Mouse (Mus musculus) forebrain, embryonic 13.5 days (tissue): ENCODE results near the gene Tpbpb. TPM values are rescaled to one million over a fixed set of nuclear protein-coding genes. Genes with fewer than 3 reads are reported as not detected.
"Not testable (repeated sequence)": the region's sequence is repeated elsewhere in the genome, so short reads cannot be mapped to it uniquely, and the experiment has no call there.

Source experiments
- ATAC-seq: fragments of 200-750 bp; cut with Nextera tagmentation; 2 replicates; pipeline ENCODE4 v1.8.0; 2017
- H3K27ac ChIP-seq: fragments of 300-500 bp; sonication (generic); 2 replicates; pipeline ENCODE4 v1.5.1; 2015; ENCODE audit warnings: inconsistent platforms, mild to moderate bottlenecking, moderate library complexity
- H3K27me3 ChIP-seq: fragments of 300-500 bp; sonication (generic); 2 replicates; pipeline ENCODE4 v1.6.1; 2015; ENCODE audit warnings: mild to moderate bottlenecking, inconsistent platforms
- H3K36me3 ChIP-seq: fragments of 300-500 bp; sonication (generic); 2 replicates; pipeline ENCODE4 v1.6.1; 2015; ENCODE audit warnings: mild to moderate bottlenecking, inconsistent platforms; ENCODE audit not compliant: poor library complexity, severe bottlenecking
- H3K4me1 ChIP-seq: fragments of 300-500 bp; sonication (generic); 2 replicates; pipeline ENCODE4 v1.6.1; 2015; ENCODE audit warnings: inconsistent platforms
- H3K4me2 ChIP-seq: fragments of 300-500 bp; sonication (generic); 2 replicates; pipeline ENCODE4 v1.6.1; 2015; ENCODE audit warnings: inconsistent platforms, mild to moderate bottlenecking, moderate library complexity
- H3K4me3 ChIP-seq: fragments of 300-500 bp; sonication (generic); 2 replicates; pipeline ENCODE4 v1.5.1; 2015; ENCODE audit warnings: mild to moderate bottlenecking, inconsistent platforms
- H3K9ac ChIP-seq: fragments of 300-500 bp; sonication (generic); 2 replicates; pipeline ENCODE4 v1.6.1; 2015; ENCODE audit warnings: mild to moderate bottlenecking, inconsistent platforms
- H3K9me3 ChIP-seq: fragments of 300-500 bp; sonication (generic); replicated peaks from 2 replicates; pipeline ENCODE4 v1.6.1; 2016; ENCODE audit warnings: inconsistent platforms
- WGBS: fragments of 180-500 bp; shearing (Covaris S2); methylation state at CpG from one replicate; pipeline ENCODE4 v1.1.7; 2015; 5-methylcytosine and 5-hydroxymethylcytosine counted together
- polyA plus RNA-seq: library from polyadenylated mRNA; unstranded; fragments of >200 nt; fragmentation: Nextera tagmentation; extraction: Ambion mirVana; gene quantifications from 2 replicates; pipeline ENCODE4 v1.2.1, GENCODE M21; 2015

Tpbpb gene
- not detected in 2 replicates for polyA plus RNA-seq

DNA sequence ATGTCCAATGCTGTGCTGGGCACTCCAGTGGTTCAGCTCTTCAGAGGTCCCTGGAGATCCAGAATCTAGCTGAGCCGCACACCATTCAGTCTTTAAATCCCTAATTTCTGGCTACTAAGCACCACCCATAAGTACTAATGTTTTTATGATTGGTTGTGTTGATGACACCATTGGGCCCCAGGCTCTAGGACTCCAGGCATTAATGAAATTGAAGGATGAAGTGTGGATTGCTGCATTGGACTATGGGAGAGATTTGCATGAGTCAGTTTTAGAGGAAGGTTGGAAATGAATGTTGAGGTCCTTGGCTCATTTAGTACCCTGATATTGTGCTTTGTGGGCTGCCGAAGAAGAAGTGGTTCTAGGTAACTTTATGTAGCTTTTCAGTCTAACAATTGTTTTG, at the start of gene Tpbpb:
Tpbpb (minus strand) TSS at position 101 of the 400 bp plus-strand sequence.
- H3K4me2 ChIP-seq, H3K4me1 ChIP-seq, H3K9ac ChIP-seq, H3K27ac ChIP-seq, H3K36me3 ChIP-seq, H3K4me3 ChIP-seq, H3K27me3 ChIP-seq, ATAC-seq: not testable (repeated sequence)
- H3K9me3 ChIP-seq, result peaks cover 23% of the 10 kb centered on the region
- WGBS, result 93% methylated on average over 2 of the region's 2 CpGs

GRCm38 (mm10) chr13:60941884-60942283, 37.2 kb upstream of the Tpbpb start, which contains the start of gene Tpbpa:
Gene Tpbpa (minus strand): TSS chr13:60941984.
- not testable (repeated sequence) for H3K27me3 ChIP-seq, H3K9ac ChIP-seq, ATAC-seq, H3K4me3 ChIP-seq, H3K4me1 ChIP-seq, H3K4me2 ChIP-seq, H3K36me3 ChIP-seq, H3K27ac ChIP-seq
- H3K9me3 ChIP-seq, result peaks cover 14% of the 10 kb centered on the region
- 81% methylated on average over 3 of the region's 3 CpGs for WGBS

DNA sequence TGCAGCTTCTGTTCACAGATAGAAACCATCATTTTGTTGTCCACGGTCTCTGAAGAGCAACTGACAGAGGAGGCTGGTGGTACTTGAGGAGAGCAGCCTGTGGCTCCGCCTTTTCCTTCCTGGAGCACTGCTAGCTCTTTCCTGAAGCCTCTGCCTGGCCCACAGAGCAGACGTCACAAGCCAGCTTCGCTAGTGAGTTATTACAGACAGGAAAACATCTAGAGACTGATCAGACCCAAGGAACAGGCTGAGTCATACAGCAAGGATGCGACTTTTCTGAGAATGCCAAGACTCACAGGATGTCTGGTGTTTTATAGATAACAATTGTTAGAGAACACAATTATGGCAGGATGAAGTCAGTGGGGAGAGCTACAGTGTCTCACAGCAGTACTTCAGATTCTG, 31.8 kb upstream of the Tpbpb start, which contains the start of the genes Gm49391 and Ctla2a:
Gm49391 (minus strand) TSS at position 72 of the 402 bp plus-strand sequence.
Ctla2a (minus strand) TSS at position 126 of the 402 bp plus-strand sequence.
- peaks cover 21% of the 10 kb centered on the region for H3K9me3 ChIP-seq
- no peaks in the 10 kb centered on the region for H3K4me1 ChIP-seq
- no peaks in the 10 kb centered on the region for H3K36me3 ChIP-seq
- H3K4me2 ChIP-seq, result no peak within 1 kb of the TSS
- no peak within 1 kb of the TSS for H3K27ac ChIP-seq
- no peak for ATAC-seq
- H3K4me3 ChIP-seq, result no peak within 1 kb of the TSS
- no peaks in the 10 kb centered on the region for H3K27me3 ChIP-seq
- H3K9ac ChIP-seq, result no peak within 1 kb of the TSS
- 65% methylated on average over 5 of the region's 5 CpGs for WGBS

DNA sequence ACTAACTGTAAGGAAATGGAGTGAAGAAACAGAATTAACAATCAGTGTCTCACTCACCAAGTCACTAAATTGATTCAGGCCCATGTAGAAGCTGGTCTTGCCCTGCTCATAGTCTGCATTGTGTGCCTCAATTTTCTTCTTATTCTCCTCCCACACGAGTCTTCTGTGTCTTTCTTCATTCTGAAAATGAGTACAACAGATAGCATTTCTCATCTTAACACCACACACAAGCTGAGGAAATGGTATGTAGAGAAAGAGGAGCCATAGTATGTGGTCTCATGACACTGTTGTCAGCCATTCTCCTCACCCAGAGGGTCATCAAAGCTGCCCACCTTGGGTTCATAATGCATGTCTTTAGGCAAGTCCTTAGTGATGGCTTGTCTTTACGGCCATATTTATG, 30.8 kb upstream of the Tpbpb start, which contains the start of gene Gm49393:
Gm49393 (minus strand) TSS at position 101 of the 400 bp plus-strand sequence.
- H3K4me1 ChIP-seq, result not testable (repeated sequence)

GRCm38 (mm10) chr13:60897328-60897727, 7.4 kb downstream of the Tpbpb start, which contains the start of gene Ctla2b:
Gene Ctla2b (minus strand): TSS chr13:60897447.
- no peaks in the 10 kb centered on the region for H3K27me3 ChIP-seq
- no peak within 1 kb of the TSS for H3K9ac ChIP-seq
- no peak within 1 kb of the TSS for H3K4me2 ChIP-seq
- 87% methylated on average over 3 of the region's 3 CpGs for WGBS
- H3K36me3 ChIP-seq, result no peaks in the 10 kb centered on the region
- no peak for ATAC-seq
- H3K27ac ChIP-seq, result no peak within 1 kb of the TSS
- H3K4me3 ChIP-seq, result no peak within 1 kb of the TSS
- no peaks in the 10 kb centered on the region for H3K4me1 ChIP-seq
- H3K9me3 ChIP-seq, result peaks cover 9% of the 10 kb centered on the region

More for the DNA sequence above, 30.8 kb upstream of the Tpbpb start, which contains the start of gene Gm49393:
- not testable (repeated sequence) for H3K36me3 ChIP-seq, H3K4me3 ChIP-seq, H3K27me3 ChIP-seq, H3K9ac ChIP-seq, H3K27ac ChIP-seq, H3K4me2 ChIP-seq, ATAC-seq
- H3K9me3 ChIP-seq, result peaks cover 17% of the 10 kb centered on the region
- WGBS, result 80% methylated on average over 2 of the region's 2 CpGs

- 94% methylated on average over 7 of the region's 8 CpGs for WGBS
- H3K9ac ChIP-seq, H3K4me3 ChIP-seq, H3K4me2 ChIP-seq, H3K36me3 ChIP-seq, ATAC-seq, H3K27ac ChIP-seq, H3K4me1 ChIP-seq, H3K27me3 ChIP-seq, H3K9me3 ChIP-seq: not testable (repeated sequence)
These were observed 7.9 kb downstream of the Tpbpb start, which contains the start of gene Gm49392 for GRCm38 (mm10) chr13:60896794-60897193. Gene Gm49392 (minus strand): TSS chr13:60896894.

- peaks cover 3% of the 10 kb centered on the region for H3K9me3 ChIP-seq
- H3K4me2 ChIP-seq, result no peak overlapping the region
- H3K36me3 ChIP-seq, result no peaks in the 10 kb centered on the region
- H3K27ac ChIP-seq, result no peak overlapping the region
- H3K4me1 ChIP-seq, result no peaks in the 10 kb centered on the region
- H3K9ac ChIP-seq, result no peak overlapping the region
- H3K4me3 ChIP-seq, result no peak overlapping the region
- no peak for ATAC-seq
- no peaks in the 10 kb centered on the region for H3K27me3 ChIP-seq
These were observed 9.1 kb downstream of the Tpbpb start for GRCm38 (mm10) chr13:60895406-60896160.

DNA sequence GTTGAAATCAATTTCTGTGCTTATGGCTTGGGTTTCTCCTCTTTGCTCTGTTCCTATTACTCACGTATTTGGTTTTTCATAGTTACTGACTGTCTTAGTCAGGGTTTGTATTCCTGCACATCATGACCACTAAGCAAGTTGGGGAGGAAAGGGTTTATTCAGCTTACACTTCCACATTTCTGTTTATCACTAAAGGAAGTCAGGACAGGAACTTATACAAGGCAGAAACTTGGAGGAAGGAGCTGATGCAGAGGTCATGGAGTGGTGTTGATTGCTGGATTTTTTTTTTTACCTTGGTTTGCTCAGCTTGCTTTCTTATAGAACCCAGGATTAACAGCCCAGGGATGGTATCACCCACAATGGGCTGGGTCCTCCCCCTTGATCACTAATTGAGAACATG, 12.4 kb downstream of the Tpbpb start:
- H3K27ac ChIP-seq, result no peak overlapping the region
- no peaks in the 10 kb centered on the region for H3K27me3 ChIP-seq
- no peak for ATAC-seq
- no peak overlapping the region for H3K4me3 ChIP-seq
- no peaks in the 10 kb centered on the region for H3K4me1 ChIP-seq
- H3K9ac ChIP-seq, result no peak overlapping the region
- WGBS, result 92% methylated on average over 1 of the region's 1 CpGs
- H3K9me3 ChIP-seq, result peaks cover 3% of the 10 kb centered on the region
- no peak overlapping the region for H3K4me2 ChIP-seq
- H3K36me3 ChIP-seq, result no peaks in the 10 kb centered on the region

DNA sequence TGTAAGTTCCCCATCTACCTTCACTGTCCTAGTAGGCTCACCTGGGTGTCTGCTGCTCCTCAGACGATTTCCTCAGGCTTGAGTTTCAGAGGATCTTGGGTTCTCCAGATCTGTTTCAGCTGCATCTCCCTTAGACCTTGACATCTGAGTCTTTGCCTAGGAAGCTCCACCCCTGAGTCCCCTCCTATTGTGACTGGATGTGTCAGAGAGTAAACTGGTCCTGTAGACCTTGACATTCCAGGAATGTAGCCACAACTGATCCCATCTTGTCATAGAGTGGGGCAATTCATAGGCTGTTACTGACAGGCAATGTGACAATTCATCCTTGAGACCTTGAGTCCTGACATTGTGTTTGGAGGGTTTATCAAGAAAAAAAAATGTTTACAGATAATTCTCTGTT, 40.4 kb downstream of the Tpbpb start, which contains the start of gene 4930486L24Rik:
4930486L24Rik (minus strand) TSS at position 195 of the 400 bp plus-strand sequence.
- Histone ChIP-seq H3K27ac (no peak within 1 kb of the TSS), H3K36me3 (no peaks in the 10 kb centered on the region), H3K9me3 (no peaks in the 10 kb centered on the region), H3K9ac (no peak within 1 kb of the TSS), H3K4me2 (no peak within 1 kb of the TSS), H3K4me1 (no peaks in the 10 kb centered on the region), H3K4me3 (no peak within 1 kb of the TSS), H3K27me3 (no peaks in the 10 kb centered on the region)
- WGBS, result 78% methylated on average over 1 of the region's 1 CpGs
- no peak for ATAC-seq

Other genes with a start within 250 kb of the Tpbpb start
- gene BC051665, start 118.5 kb downstream of the Tpbpb start, polyA plus RNA-seq, result not detected in 2 replicates
- gene Ctsll3, start 102.0 kb downstream of the Tpbpb start, polyA plus RNA-seq, result not detected in 2 replicates
- not detected in 2 replicates for gene 4930486L24Rik, start 40.4 kb downstream of the Tpbpb start, polyA plus RNA-seq
- gene Gm49392, start 8.0 kb downstream of the Tpbpb start, polyA plus RNA-seq, result 0.13 TPM in 1 of 2 replicates, not detected in the other
- gene Ctla2b, start 7.4 kb downstream of the Tpbpb start, polyA plus RNA-seq, result 1.0 and 2.0 TPM in 2 replicates
- gene Gm49393, start 30.7 kb upstream of the Tpbpb start, polyA plus RNA-seq, result not detected in 2 replicates
- not detected in 2 replicates for gene Gm49391, start 31.7 kb upstream of the Tpbpb start, polyA plus RNA-seq
- 12.4 and 12.5 TPM in 2 replicates for gene Ctla2a, start 31.7 kb upstream of the Tpbpb start, polyA plus RNA-seq
- gene Tpbpa, start 37.1 kb upstream of the Tpbpb start, polyA plus RNA-seq, result not detected in 2 replicates
- not detected in 2 replicates for gene Ctsj, start 101.1 kb upstream of the Tpbpb start, polyA plus RNA-seq
- not detected in 2 replicates for gene Ctsq, start 135.8 kb upstream of the Tpbpb start, polyA plus RNA-seq